Mouse (Mus musculus) liver, embryonic 14.5 days (tissue): ENCODE measurements around the gene Haao.

ENCODE experiments used
- CTCF ChIP-seq: IDR thresholded peaks from 2 replicates; pipeline ENCODE4 v1.5.1; 2016; ENCODE audit warnings: antibody characterized with exemption, low read depth, control low read depth
- EP300 ChIP-seq: IDR thresholded peaks from 2 replicates; pipeline ENCODE4 v1.6.1; 2016; ENCODE audit warnings: antibody characterized with exemption, low read depth

DNA sequence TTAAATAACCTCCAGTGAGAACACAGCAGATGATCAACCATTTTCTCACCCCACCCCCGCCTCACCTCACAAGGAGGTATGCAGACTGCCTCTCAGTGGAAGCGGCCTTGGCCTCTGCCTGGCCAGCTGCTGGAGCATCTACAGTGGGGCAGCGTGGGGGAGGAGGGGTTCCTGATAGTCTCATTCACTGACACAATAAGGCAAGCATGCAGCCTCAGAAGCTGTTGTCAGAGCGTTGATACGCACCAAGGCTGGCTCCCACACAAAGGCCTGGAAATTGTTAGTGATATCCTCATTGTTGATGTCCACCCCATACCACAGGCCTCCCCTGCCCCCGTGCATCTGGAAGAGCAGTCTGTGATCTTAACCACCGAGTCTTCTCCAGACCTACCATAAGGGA is 4.0 kb downstream of the Haao start:
- TF ChIP-seq CTCF (no peak), EP300 (no peak)
